Mouse (Mus musculus) telencephalon, adult 2 months (tissue): Measurements from ENCODE around the gene Spata2.

Source experiments
- DNase-seq: peaks from one replicate; pipeline ENCODE4 v3.0.0-alpha.2; 2011; ENCODE audit warnings: low read depth, low spot score

Spata2 gene

DNA sequence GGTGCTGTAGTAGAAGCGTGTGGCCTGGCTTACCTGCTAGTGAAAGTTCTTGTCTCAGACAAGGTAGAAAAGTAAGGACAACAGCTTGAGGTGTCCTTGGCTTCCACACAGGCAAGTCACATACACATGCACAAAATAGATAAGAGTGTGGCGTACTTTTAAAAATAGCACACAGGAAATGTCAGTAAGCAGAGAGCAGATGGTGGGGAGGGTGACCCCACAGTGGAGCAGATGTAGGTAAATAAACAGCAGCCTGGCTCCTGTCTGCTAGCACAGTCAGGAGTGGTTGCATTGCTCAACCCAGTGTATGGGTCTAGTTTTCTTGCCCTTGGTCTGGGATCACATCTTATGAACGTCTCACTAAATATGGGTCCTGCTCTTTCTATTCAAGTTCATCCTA lies 17.8 kb upstream of the Spata2 start:
- no peak for DNase-seq

DNA sequence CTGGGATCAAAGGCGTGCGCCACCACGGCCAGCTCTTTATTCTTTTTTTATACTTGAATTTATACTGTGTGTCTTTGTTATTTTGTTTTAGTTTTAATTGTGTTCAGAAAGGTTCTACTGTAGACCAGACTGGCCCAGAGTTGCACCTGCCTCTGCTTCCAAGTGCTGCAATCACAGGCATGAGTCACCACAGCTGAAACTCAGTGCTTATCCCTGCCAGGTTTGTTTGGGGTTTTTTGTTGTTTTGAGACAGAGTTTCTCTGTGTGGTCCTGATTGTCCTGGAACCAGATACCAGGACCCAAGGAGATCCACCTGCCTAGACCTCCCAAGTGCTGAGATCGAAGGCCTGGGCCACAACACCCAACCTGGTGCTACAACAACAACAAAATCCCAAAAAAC lies 15.9 kb upstream of the Spata2 start:
- no peak for DNase-seq

GRCm38 (mm10) chr2:167507719-167508385 lies 15.2 kb upstream of the Spata2 start:
- no peak for DNase-seq

DNA sequence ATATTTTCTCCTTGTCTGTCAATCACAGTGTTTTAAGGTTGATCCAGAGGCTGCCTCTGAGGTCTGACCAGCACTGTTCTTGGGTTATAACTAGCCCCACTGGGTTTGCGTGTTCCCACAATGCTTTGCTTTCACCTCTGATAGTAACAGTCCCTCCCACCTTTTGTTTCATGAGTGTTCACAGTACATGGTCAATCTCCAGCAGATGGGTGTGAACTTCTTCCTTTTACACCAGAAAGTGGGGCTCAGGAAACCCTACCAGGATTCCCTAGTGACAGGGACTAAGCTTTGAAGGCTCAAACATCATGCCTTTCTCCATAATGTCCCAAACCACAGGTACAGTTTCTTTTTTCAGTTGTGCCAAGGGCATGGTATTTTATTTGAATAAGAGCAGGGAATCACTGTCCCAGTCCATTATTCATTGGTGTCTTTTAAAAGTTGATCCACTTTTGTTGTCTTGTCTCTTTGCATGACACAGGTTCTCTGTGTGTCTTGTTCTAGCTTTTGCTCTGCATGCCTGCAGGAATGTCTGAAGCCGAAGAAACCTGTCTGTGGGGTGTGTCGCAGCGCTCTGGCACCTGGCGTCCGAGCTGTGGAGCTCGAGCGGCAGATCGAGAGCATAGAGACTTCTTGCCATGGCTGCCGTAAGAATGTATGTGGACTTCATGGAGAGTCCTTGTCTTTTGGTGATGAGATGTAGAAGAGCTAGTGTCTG lies 14.0 kb upstream of the Spata2 start:
- DNase-seq = no peak

DNA sequence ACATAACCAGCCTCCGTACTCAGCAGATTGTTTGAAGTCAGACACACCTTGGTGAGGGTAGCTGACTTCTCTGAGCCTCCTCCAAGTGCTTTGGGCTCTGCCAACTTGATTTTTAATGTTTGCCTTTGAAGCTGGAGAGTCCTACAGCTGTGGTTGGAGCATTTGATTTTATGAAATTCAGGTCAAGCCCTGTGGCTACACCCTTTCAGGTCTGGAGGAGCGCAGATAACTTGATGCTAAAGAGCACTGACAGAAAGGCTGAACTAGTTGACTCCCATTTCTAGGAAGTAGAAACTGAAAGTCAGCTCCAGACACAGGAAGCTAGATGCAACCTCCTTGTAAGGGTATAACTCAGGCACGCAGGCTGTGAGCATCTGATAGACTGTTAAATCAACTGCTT lies 12.4 kb upstream of the Spata2 start:
- DNase-seq = no peak

DNA sequence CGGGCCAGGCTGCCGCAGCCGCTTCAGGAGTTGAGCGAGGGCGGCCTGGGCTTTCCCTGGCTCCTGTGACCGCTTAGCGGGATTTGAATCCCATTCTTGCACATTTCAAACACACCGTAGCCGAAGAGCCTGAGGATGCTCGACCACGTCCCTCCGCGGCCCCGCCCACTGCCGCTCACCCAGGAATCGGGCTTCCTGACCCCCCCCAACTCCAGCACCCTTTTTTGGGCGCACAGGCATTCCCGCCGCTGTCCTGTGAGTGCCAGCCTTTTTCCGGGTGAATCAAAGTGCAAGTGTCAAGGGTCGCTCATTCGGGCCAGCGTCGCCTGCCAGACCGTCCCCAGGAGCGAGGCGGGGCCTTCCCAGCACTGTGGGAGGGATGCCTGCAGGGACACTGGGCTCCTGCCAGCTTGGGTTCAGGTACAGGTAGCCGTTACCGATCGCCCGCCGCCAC lies 11.2 kb upstream of the Spata2 start:
- DNase-seq = no peak

DNA sequence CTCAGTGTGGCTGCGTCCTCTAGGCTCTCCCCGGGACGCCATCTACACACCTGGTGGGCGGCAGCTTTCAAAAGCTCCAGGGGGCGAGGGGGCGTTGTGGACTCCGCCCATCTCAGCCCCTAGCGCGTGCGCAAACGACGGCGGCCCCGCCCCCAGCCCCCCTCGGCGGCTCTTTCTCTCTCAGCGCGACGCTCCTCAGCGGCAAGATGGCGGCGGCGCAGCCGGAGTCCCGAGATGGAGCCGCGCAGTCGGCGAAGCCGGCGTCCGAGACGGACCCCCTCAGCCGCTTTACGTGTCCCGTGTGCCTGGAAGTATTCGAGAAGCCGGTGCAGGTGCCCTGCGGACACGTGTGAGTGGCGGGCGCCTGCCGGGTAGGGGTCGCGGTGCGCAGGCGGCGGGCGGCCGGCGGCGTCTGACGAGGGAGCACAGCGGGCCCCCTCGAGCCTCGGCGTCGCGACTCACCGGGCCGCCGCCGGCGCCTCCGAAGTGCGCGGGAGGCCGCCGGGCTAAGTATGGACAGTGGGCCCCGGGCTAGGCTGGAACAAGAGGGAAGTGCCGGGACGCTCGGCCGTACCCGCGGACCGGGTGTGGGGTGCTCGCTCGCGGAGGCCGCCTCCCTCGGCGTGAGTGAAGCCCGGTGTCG lies 10.7 kb upstream of the Spata2 start:
- peak; percentile 62 for DNase-seq

GRCm38 (mm10) chr2:167502554-167503252 lies 10.0 kb upstream of the Spata2 start:
- no peak for DNase-seq

DNA sequence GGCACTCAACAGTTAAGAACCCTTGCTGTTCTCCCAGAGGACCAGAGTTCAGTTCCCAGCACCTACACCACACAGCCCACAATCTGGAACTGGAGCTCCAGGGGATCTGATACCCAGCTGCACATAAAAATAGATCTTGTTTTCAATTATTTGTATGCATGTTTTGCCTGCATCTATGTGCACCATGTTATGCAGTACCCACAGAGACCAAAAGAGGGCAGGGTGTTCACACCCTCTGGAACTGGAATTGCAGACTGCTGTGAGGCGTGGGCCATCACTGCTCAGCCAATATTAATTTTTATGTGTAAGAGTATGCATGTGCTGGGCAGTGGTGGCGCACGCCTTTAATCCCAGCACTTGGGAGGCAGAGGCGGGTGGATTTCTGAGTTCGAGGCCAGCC lies 4.6 kb upstream of the Spata2 start:
- no peak for DNase-seq

DNA sequence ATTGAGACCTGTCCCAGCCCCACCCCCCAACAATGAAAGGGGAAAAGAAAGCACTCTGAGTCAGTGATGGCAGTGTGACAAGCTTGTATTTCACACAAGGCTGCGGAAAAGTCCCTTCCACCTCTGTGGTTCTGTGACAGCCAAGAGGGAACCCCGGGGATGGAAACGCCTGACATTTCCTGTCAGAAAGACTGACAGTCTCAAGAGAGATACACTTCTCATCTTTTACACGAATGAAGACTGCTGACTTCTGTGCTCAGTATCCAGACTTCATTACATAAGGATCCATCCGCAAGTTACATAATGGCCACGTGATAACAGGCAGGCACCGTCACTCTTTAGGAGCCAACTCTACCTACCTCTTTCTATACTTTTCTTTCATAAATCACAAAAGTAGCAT lies 3.8 kb upstream of the Spata2 start:
- peak; percentile 63 for DNase-seq

- DNase-seq = no peak
Observed at GRCm38 (mm10) chr2:167491757-167492708, 654 bp downstream of the Spata2 start, which contains the start of gene Rnf114. Gene Rnf114 (plus strand): TSS chr2:167492645.

DNA sequence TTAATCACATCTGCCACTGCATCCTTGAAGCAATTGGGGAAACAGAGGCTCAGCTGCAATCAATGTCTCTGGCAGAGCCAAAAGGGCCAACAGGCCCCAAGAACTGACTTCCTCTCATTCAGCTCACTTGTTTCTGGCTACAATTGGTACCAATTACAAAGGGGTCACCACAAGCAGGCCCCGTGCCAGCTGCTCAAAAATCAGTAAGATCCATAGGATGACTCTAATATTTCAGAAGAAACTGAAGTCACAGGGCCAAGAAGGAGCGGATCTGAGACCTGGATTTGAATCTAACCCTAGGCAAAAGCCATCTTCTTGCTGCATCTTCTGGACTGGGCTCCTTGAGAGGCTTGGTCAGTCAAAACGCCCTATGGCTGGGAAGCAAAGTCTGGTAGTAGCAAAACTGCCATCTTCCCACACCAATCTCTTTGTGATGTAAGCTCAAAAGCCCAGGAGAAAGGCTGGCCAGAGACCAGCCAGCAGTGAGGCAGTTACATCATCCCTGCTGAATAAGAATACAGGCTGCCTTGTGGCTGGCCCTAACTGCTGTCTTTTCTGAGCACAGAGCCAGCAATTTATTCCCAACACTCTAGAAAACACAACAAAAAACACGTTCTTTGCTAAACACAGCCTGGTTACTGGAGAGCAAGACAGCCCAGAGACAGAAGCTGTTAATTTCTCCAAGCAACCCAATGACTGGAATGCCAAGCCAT lies 1.7 kb downstream of the Spata2 start:
- DNase-seq = peak; percentile 87

GRCm38 (mm10) chr2:167487994-167488393 lies 4.7 kb downstream of the Spata2 start:
- DNase-seq = no peak

GRCm38 (mm10) chr2:167487551-167487950 lies 5.1 kb downstream of the Spata2 start:
- no peak for DNase-seq

DNA sequence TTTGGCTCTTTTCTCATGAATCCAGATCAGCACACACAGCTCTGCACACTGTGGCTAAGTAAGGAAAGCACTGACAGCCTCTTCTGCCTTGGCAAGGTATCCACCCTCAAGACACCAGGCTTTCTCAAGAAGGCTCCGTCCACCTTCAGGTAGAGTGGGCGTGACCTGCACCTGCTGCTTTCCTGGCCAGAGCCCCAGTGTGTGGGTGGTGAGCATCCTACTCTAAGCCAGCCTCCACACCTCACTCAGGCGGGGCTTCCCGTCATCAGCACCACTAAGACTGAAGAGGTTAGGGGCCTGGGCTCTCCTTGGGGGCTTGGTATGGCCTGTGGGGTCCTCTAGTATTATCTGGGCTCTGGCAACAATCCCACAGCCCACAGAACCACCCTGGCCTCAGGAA lies 6.1 kb downstream of the Spata2 start:
- DNase-seq = no peak

DNA sequence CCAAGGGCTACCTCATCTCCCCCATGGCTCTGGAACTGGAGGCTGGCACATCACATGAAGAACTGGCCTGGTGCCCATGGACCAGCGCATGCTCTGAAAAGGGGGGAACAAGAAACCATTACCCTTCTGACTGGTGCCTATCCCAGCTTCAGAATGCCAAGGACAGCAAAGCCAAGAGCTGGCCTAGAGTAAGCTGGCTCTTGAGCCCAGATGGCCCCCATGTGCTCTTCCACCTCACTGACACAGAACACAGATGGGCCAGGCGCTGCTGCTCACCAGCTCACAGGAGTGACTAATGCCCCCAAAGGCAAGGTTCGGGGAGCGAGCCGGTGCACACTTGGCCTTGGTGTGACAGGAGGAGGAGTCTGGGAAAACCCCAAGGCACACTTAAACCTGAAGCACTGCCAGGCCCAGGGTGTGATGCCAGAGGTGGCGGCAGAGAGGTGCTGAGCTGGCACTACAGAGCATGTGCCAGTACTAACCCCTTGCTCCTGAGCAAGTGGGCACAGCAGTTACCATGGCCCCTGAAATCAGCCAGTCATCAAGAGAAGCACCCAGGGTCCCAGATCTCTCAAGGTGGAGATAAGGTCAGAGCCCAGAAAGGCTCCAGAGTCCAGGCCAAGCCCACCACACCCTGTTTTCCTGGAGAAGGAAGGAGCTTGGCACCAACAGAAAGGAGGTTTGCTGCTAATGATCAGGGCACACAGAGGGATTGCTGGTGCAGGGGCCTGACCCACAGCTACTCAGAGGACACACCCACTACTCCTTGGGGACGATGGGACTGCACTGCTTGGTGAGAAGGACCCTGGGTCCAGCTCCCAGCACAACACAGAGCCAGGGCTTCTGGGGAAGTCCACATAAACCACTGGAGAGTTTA lies 6.9 kb downstream of the Spata2 start:
- no peak for DNase-seq

GRCm38 (mm10) chr2:167484932-167485331 lies 7.8 kb downstream of the Spata2 start:
- DNase-seq = no peak

DNA sequence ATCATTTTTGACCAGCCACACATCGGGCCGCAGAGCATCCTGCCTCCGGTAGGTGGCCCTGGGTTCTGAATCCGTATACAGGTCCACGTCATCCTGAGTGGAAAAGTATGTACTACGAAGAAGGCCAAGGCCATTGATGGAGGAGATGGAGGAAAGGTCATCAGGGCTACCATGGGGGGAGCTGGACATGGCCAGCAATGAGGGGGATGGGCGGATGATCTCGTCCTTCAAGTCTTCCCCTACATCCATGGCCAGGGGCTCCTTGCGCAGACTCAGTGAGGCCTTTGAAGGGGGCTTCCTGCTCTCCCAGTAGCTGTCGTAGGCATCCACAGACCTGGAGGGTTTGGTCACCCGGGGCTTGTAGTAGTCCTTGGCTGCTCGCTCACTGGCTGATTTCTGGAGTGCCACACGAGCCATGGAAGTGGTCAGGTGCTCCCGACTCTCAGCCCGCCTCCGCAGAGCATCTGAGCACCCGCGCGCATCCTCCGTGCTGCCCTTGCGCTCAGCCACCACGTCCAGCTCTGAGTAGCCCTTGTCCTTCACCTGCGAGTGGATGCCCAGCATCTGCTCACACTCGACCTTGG lies 8.8 kb downstream of the Spata2 start:
- DNase-seq = no peak
